ENCODE assay signal across 1 mouse cellular context in the genomic region with DNA sequence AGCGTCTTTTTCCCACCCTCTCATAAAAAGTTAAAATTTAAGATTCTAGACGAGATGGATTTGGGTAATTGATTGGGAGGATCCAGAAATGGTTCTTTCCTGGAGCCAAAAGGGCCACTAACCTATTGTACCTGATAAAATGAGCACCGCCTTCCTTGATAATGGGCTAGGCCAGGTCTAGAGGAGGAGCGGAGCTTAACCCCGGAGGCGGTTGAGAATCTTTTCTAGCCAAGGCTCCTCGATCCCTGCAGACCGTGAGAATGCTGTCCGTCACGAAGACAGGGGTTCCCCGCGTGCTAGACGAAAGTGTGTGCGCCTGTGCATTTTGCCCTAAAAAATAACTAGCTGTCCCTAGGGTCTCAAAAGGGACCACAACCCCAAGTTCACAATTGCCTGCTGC.
A peak's percentile ranks its signal among the peaks of the same experiment; 100 is the strongest.
TF ChIP-seq lines count a peak whose summit lies in the region.

No protein-coding gene starts in this region.

TF ChIP-seq in MEL, 35 proteins besides CTCF, POLR2A, EP300 and RAD21:
- TF ChIP-seq ETS1 (IDR thresholded peaks at IDR 0.05; ENCODE audit: low read depth, low read length) = 0 out of 2 replicates have a peak, but pooled peaks have one; percentile 10
- TF ChIP-seq MXI1 (IDR thresholded peaks at IDR 0.05; ENCODE audit: low read depth, low read length) = 0 out of 2 replicates have a peak, but pooled peaks have one; percentile 24
- TF ChIP-seq SIN3A (IDR thresholded peaks at IDR 0.05; ENCODE audit: low read length) = peak; percentile 13; the same call in 1 of the 2 replicates
- no peak for TF ChIP-seq ZC3H11A (IDR thresholded peaks at IDR 0.05; ENCODE audit: low read depth, low read length)
